Mouse (Mus musculus): Measurements from ENCODE around the gene AU018091.
"Not testable (repeated sequence)": the region's sequence is repeated elsewhere in the genome, so short reads cannot be mapped to it uniquely, and the experiment has no call there.

Gene AU018091

GRCm38 (mm10) chr7:3166270-3166669 lies 2.7 kb downstream of the AU018091 start:
- DNase-seq (ENCODE audit: low read depth, low spot score): no peak

- DNase-seq (ENCODE audit: low read depth, low spot score): no peak
Measured at GRCm38 (mm10) chr7:3164991-3165390, 4.0 kb downstream of the AU018091 start.

GRCm38 (mm10) chr7:3164381-3164780 lies 4.6 kb downstream of the AU018091 start:
- DNase-seq (ENCODE audit: low read depth, low spot score): no peak

GRCm38 (mm10) chr7:3150376-3150775 lies 18.6 kb downstream of the AU018091 start:
- DNase-seq (ENCODE audit: low read depth, low spot score): peak; percentile 94

- DNase-seq (ENCODE audit: low read depth, low spot score): no peak
Measured at GRCm38 (mm10) chr7:3146072-3146471, 22.9 kb downstream of the AU018091 start.

- DNase-seq (ENCODE audit: low read depth, low spot score): no peak
Measured at GRCm38 (mm10) chr7:3143329-3143728, 25.7 kb downstream of the AU018091 start.

- peak; percentile 79 for DNase-seq (ENCODE audit: low read depth, low spot score)
Measured at GRCm38 (mm10) chr7:3135606-3136005, 33.4 kb downstream of the AU018091 start.

GRCm38 (mm10) chr7:3134654-3135053 lies 34.3 kb downstream of the AU018091 start:
- DNase-seq (ENCODE audit: low read depth, low spot score): peak; percentile 72

- DNase-seq (ENCODE audit: low read depth, low spot score): no peak
Measured at GRCm38 (mm10) chr7:3130342-3130741, 38.7 kb downstream of the AU018091 start.

GRCm38 (mm10) chr7:3128564-3128963 lies 40.4 kb downstream of the AU018091 start:
- not testable (repeated sequence) for DNase-seq (ENCODE audit: low read depth, low spot score)

- not testable (repeated sequence) for DNase-seq (ENCODE audit: low read depth, low spot score)
Measured at GRCm38 (mm10) chr7:3111193-3111592, 57.8 kb downstream of the AU018091 start.

- DNase-seq (ENCODE audit: low read depth, low spot score): peak; percentile 7
Measured at GRCm38 (mm10) chr7:3106516-3107077, 62.4 kb downstream of the AU018091 start.

All from 3T3-L1 (cell line).